Mouse (Mus musculus) midbrain, embryonic 13.5 days (tissue): Measurements from ENCODE around the gene 6030408B16Rik. TPM values are rescaled to one million over a fixed set of nuclear protein-coding genes. Genes with fewer than 3 reads are reported as not detected.

Experiments used
- ATAC-seq: fragments of 200-750 bp; cut with Nextera tagmentation; 2 replicates; pipeline ENCODE4 v1.8.0; 2017; ENCODE audit warnings: mild to moderate bottlenecking, moderate TSS enrichment, moderate library complexity
- H3K27ac ChIP-seq: fragments of 300-500 bp; sonication (generic); 2 replicates; pipeline ENCODE4 v1.5.1; 2015; ENCODE audit warnings: inconsistent platforms, mild to moderate bottlenecking, moderate library complexity
- H3K27me3 ChIP-seq: fragments of 300-500 bp; sonication (generic); 2 replicates; pipeline ENCODE4 v1.6.1; 2015; ENCODE audit warnings: mild to moderate bottlenecking, inconsistent platforms
- H3K36me3 ChIP-seq: fragments of 300-500 bp; sonication (generic); 2 replicates; pipeline ENCODE4 v1.6.1; 2015; ENCODE audit warnings: mild to moderate bottlenecking, inconsistent platforms
- H3K4me1 ChIP-seq: fragments of 300-500 bp; sonication (generic); replicated peaks from 2 replicates; pipeline ENCODE4 v1.6.1; 2015; ENCODE audit warnings: inconsistent platforms
- H3K4me2 ChIP-seq: fragments of 300-500 bp; sonication (generic); replicated peaks from 2 replicates; pipeline ENCODE4 v1.6.1; 2015; ENCODE audit warnings: moderate library complexity, mild to moderate bottlenecking, inconsistent platforms
- H3K4me3 ChIP-seq: fragments of 300-500 bp; sonication (generic); replicated peaks from 2 replicates; pipeline ENCODE4 v1.5.1; 2015; ENCODE audit warnings: mild to moderate bottlenecking, inconsistent platforms
- H3K9ac ChIP-seq: fragments of 300-500 bp; sonication (generic); replicated peaks from 2 replicates; pipeline ENCODE4 v1.6.1; 2015; ENCODE audit warnings: mild to moderate bottlenecking, inconsistent platforms
- H3K9me3 ChIP-seq: fragments of 300-500 bp; sonication (generic); 2 replicates; pipeline ENCODE4 v1.6.1; 2016; ENCODE audit warnings: mild to moderate bottlenecking, inconsistent platforms
- WGBS: fragments of 180-500 bp; shearing (Covaris S2); methylation state at CpG from one replicate; pipeline ENCODE4 v1.1.7; 2015; 5-methylcytosine and 5-hydroxymethylcytosine counted together
- polyA plus RNA-seq: library from polyadenylated mRNA; unstranded; fragments of >200 nt; fragmentation: Nextera tagmentation; extraction: Ambion mirVana; gene quantifications from 2 replicates; pipeline ENCODE4 v1.2.1, GENCODE M21; 2015

6030408B16Rik gene
- polyA plus RNA-seq, 1 experiment from 2014 or later, result 0.26 TPM

DNA sequence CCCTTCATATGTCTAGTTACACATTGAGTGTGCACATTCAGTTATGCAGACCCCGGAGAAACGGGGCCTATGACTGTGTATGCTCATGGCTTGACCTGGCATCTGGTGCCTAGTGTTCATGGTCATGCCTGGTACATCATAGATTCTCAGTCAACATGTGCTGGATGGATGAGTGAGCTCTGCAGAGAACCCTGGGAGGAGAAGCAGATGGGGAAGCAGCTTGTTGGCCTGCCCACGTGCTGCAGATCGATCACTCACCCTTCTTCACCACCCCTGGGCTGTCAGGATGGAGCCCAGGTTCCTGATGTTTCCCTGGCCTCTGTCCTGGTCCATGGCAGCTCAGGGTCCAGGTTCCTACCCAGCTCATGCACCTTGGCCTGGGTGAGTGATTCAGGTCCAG, 13.4 kb downstream of the 6030408B16Rik start:
- H3K27me3 ChIP-seq, result no peaks in the 10 kb centered on the region
- H3K27ac ChIP-seq, result no peak overlapping the region
- no peak overlapping the region for H3K9ac ChIP-seq
- no peaks in the 10 kb centered on the region for H3K36me3 ChIP-seq
- WGBS, result 91% methylated on average over 4 of the region's 4 CpGs
- H3K4me2 ChIP-seq, result no peak overlapping the region
- H3K4me1 ChIP-seq, result peaks cover 8% of the 10 kb centered on the region; the same call in 1 of the 2 replicates
- H3K9me3 ChIP-seq, result no peaks in the 10 kb centered on the region
- no peak for ATAC-seq
- H3K4me3 ChIP-seq, result no peak overlapping the region

DNA sequence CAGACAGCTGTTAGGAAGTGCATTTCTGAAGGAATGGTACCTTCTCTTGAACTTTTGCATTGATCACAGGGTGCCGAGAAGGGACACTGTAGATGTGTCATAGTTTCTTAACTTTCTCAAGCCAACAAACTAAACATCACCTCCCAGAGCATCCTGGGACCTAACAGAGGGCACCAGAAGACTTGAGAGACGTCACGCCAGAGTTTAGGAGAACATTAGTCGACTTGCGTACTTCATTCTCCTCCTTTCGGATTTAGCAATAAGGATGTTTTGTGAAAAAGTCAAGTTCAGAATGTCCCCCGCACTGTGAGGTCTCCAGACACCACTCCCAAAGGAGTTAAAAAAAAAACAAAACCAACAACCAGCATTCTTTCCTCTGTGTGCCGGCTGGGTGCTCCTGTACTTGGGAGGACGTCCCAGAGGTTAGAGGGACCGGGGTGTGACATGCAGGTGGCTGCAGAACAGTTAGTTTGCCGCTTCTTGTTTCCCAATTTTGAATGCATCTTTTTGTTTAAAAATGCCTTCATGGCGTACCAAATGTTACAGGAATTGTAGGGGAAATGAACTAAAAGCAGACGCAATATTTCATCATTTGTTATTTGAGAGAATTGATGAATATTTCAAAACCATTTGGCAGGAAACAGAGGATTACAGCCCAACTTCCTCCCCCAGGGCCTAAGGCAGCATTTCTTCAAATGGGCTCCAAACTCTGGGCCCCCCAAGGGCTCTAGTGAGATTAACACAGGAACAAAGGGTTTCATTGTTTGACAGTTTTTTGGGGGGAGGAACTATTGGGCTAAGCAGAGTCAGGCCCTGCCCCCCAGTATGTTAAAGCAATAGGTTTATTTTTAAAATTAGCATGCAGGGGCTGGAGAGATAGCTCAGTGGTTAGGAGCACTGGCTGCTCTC, 15.7 kb downstream of the 6030408B16Rik start:
- Histone ChIP-seq H3K4me2 (no peak overlapping the region), H3K9me3 (no peaks in the 10 kb centered on the region), H3K4me1 (peaks cover 8% of the 10 kb centered on the region; the same call in 1 of the 2 replicates), H3K27ac (no peak overlapping the region), H3K36me3 (no peaks in the 10 kb centered on the region), H3K9ac (no peak overlapping the region), H3K27me3 (no peaks in the 10 kb centered on the region), H3K4me3 (no peak overlapping the region)
- WGBS, result 58% methylated on average over 13 of the region's 13 CpGs
- no peak for ATAC-seq

DNA sequence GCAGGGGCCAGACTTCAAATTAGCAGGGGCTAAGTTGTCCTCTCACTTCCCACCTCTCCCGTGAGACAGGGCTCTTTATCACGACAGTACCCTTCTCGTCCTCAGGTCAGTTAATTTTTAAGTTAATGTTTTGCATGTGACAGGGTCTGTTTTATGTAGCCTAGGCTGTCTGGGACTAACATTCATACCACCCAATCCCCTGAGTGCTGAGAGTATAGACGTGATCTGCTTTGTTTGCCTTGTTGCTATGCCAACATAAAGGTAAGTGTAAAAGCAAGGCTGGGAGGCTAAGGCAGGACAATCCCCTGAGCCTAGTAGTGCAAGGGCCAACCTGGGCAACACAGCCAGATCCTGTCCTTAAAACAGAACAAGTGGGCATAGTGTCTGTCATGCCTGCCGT, 16.5 kb downstream of the 6030408B16Rik start:
- no peak for ATAC-seq
- peaks cover 8% of the 10 kb centered on the region; the same call in 1 of the 2 replicates for H3K4me1 ChIP-seq
- H3K9me3 ChIP-seq, result no peaks in the 10 kb centered on the region
- no peak overlapping the region for H3K4me2 ChIP-seq
- H3K27me3 ChIP-seq, result no peaks in the 10 kb centered on the region
- no peak overlapping the region for H3K9ac ChIP-seq
- H3K27ac ChIP-seq, result no peak overlapping the region
- no peak overlapping the region for H3K4me3 ChIP-seq
- no peaks in the 10 kb centered on the region for H3K36me3 ChIP-seq
- 49% methylated on average over 5 of the region's 5 CpGs for WGBS

DNA sequence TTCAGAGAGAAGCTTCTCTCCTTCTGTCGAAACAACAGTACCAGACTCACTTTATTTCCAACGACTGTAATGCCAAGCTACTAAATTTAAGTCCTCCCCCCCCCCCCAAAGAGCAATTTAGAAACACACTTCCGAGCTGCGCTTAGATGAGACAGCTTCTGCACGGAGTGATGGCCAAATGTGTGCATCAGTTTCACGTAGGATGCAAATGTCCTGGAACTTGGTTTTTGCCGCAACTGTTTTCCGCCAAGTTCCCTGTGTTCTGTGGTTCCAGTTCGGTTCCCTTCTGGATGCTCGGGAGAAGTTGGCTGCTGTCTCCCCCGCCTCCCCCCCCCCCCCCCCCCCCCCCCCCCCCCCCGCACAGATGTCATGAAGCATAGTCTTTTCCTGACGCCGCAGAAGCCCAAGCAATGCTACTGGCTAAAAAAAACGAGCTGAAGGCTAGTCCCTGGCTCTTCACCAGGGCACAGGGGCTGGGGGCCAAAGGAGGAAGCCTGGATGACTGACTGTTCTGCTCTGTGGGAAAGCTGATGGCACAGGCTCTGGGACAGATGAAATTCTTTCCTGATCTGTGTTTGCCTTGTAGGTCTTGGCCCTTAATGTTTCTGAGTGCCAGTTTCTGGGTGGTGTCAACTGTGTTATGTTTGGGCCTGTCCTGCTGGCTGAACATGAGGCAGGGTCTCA, 18.2 kb downstream of the 6030408B16Rik start:
- no peak overlapping the region for H3K27ac ChIP-seq
- no peak overlapping the region for H3K4me3 ChIP-seq
- WGBS, result 67% methylated on average over 14 of the region's 15 CpGs
- H3K4me1 ChIP-seq, result peaks cover 16% of the 10 kb centered on the region
- H3K4me2 ChIP-seq, result no peak overlapping the region
- ATAC-seq, result no peak
- no peak overlapping the region for H3K9ac ChIP-seq
- H3K9me3 ChIP-seq, result no peaks in the 10 kb centered on the region
- H3K36me3 ChIP-seq, result no peaks in the 10 kb centered on the region
- H3K27me3 ChIP-seq, result no peaks in the 10 kb centered on the region

DNA sequence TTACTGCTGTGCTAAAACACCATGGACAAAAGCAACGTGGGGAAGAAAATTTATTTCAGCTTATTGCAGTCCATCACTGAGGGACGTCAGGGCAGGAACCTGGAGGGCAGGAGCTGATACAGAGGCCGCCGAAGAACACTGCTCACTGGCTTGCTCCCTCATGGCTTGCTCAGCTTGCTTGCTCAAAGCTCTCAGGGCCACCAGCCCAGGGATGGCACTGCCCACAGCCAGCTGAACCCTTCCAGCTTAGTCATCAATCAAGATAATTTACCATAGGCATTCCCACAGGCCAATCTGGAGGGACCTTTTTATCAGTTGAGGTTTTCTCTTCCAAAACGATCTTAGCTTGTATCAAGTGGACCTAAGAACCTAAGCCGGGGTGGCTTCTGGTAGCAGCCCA, 19.0 kb downstream of the 6030408B16Rik start:
- no peak for ATAC-seq
- Histone ChIP-seq H3K27ac (no peak overlapping the region), H3K9ac (no peak overlapping the region), H3K4me2 (no peak overlapping the region), H3K9me3 (no peaks in the 10 kb centered on the region), H3K36me3 (no peaks in the 10 kb centered on the region), H3K27me3 (no peaks in the 10 kb centered on the region), H3K4me3 (no peak overlapping the region), H3K4me1 (peaks cover 18% of the 10 kb centered on the region)
- 86% methylated on average over 6 of the region's 6 CpGs for WGBS

DNA sequence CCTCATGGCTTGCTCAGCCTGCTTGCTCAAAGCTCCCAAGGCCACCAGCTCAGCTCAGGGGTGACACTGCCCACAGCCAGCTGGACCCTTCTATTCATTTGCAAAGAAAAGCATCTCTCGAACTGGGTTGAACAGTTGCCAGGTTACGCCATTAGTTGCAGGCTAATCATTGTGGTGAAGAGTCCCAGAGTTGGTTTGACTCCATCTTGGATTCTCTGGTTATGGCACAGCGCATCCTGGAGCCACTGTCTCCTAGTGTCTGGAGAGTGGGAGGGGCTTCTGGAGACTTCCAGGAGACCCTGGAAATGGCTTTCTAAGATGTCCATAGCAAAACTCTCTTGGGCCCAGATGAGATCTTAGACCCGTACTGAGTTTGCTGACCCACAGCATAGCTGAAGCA, 22.4 kb downstream of the 6030408B16Rik start:
- WGBS, result 83% methylated on average over 4 of the region's 4 CpGs
- H3K9me3 ChIP-seq, result no peaks in the 10 kb centered on the region
- no peaks in the 10 kb centered on the region for H3K36me3 ChIP-seq
- no peak overlapping the region for H3K9ac ChIP-seq
- peak; percentile 7; the same call in 1 of the 2 replicates for ATAC-seq
- H3K4me3 ChIP-seq, result no peak overlapping the region
- peaks cover 10% of the 10 kb centered on the region for H3K4me1 ChIP-seq
- no peaks in the 10 kb centered on the region for H3K27me3 ChIP-seq
- H3K27ac ChIP-seq, result no peak overlapping the region
- H3K4me2 ChIP-seq, result peak overlapping the region; percentile 36; the same call in 1 of the 2 replicates

DNA sequence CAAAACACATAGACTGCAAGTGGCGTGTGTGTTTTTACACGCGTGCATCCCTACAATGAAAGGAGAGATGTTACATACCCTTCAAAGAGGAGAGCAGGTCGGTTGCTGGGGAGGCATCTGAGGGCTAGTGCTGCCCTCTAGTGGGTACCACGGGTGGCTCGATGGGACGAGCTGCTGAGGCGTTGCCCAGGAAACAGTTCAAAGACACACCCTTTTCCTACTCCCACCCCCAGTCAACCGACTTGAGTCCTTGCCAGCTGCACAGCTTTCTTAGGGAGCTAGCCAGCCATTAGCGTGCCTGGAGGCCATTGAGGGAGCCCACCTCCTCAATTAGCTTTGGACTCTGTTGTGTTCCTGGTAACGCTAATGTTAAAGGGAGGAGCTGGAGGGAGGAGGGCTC, 22.8 kb downstream of the 6030408B16Rik start:
- no peaks in the 10 kb centered on the region for H3K9me3 ChIP-seq
- H3K36me3 ChIP-seq, result no peaks in the 10 kb centered on the region
- WGBS, result 3% methylated on average over 11 of the region's 11 CpGs
- no peak overlapping the region for H3K9ac ChIP-seq
- H3K27ac ChIP-seq, result no peak overlapping the region
- peak; percentile 87 for ATAC-seq
- no peaks in the 10 kb centered on the region for H3K27me3 ChIP-seq
- H3K4me1 ChIP-seq, result peaks cover 10% of the 10 kb centered on the region
- H3K4me2 ChIP-seq, result peak overlapping the region; percentile 36
- no peak overlapping the region for H3K4me3 ChIP-seq

DNA sequence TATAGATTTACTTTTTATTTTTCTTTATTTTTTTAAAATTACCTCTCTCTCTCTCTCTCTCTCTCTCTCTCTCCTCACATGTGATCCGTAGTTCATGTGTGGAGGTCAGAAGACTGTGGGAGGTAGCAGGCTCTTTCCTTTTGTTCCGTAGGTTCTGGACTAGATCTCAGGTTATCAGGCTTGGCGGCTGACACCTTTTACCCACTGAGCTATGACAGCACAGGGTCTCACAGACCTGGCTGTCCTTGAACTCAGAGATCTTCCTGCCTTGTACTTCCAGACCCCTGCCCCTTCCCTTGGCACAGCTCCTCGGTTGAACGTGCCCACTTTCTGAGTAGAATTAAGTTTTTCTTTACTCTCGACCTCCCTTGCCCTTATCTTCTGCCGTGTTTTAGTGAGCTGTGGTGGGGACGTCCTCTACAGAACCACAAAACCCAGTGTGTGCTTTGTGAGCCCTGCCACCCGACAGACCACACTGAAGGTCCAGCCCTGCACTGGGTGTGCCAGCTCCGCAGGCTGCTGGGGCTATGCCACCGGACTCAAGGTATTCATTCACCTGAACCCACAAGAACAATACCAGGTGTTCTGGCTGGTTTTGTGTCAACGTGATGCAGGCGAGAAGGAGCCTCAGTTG, 23.4 kb downstream of the 6030408B16Rik start:
- no peak overlapping the region for H3K27ac ChIP-seq
- H3K9me3 ChIP-seq, result no peaks in the 10 kb centered on the region
- WGBS, result 75% methylated on average over 13 of the region's 13 CpGs
- H3K4me1 ChIP-seq, result peaks cover 10% of the 10 kb centered on the region
- H3K27me3 ChIP-seq, result no peaks in the 10 kb centered on the region
- ATAC-seq, result peak; percentile 65
- peak overlapping the region; percentile 36; the same call in 1 of the 2 replicates for H3K4me2 ChIP-seq
- H3K36me3 ChIP-seq, result no peaks in the 10 kb centered on the region
- no peak overlapping the region for H3K4me3 ChIP-seq
- no peak overlapping the region for H3K9ac ChIP-seq

DNA sequence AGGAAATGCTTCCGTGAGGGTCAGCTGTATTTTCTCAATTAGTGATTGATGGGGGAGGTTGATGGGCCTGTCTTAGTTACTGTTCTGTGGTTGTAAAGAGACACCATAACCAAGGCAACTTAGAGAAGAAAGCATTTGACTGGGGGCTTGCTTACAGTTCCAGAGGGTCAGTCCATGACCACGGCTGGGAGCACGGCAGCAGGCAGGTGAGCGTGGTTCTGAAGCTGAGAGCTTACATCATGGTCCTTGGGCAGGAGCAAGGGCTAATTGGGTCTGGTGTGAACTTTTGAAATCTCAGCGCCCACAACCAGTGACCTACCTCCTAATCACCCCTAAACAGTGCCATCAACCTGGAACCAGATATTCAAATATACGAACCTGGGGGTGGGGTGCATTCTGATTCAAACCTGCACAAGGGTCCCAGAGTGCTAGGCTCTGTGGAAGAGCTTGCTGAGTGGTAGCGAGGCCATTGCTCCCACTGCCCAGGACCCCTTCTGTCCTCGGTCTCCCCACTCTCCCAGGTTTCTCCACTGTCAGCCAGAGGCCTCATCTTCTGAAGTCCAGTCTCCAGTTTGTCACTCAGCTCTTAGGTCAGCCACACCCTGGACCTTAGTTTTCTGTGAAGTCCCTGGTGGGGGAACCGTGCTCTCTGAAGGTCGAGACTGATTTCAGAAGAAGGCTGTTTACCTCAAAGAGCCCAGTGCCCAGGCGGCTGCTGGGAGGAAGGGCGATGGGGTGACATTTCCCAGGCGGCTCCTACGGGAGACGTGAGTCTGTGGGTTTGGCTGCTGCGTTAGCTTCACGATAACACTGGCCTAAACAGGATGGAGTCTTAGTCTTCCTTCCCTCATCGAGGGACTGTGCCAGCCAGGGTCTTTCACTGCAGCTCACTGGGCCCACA, 24.2 kb downstream of the 6030408B16Rik start:
- Histone ChIP-seq H3K27ac (no peak overlapping the region), H3K27me3 (no peaks in the 10 kb centered on the region), H3K4me2 (no peak overlapping the region), H3K9me3 (no peaks in the 10 kb centered on the region), H3K9ac (no peak overlapping the region), H3K4me3 (no peak overlapping the region), H3K36me3 (no peaks in the 10 kb centered on the region), H3K4me1 (peaks cover 10% of the 10 kb centered on the region)
- ATAC-seq, result no peak
- 83% methylated on average over 18 of the region's 18 CpGs for WGBS

DNA sequence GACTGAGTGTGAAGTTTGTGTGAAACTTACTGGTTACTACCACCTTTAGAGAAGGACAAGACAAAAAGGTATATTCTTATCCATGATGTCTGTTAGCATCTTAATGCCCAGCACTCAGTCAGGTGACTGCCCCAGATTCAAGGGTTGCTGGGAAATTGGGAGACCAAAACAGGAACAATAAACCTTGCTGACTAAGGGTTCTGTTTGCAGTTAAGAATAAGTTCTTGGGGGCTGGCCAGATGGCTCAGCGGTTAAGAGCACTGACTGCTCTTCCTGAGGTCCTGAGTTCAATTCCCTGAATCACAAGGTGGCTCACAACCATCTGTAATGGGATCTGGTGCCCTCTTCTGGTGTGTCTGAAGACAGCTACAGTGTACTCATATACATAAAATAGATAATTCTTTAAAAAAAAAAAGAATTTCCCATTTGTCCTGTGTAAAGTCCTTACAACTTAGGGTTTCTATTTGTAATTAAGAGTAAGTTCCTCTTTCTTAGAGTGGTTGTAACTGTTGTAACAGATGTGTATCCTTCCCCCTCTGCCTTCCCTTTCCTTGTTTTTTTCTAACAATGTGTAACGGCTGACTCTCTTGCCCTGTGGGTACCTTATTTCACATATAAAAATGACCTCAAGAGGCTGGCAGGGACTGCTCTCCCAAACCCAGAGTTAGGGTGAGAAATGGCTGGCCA, 24.9 kb downstream of the 6030408B16Rik start:
- Histone ChIP-seq H3K9ac (no peak overlapping the region), H3K27me3 (no peaks in the 10 kb centered on the region), H3K4me3 (no peak overlapping the region), H3K27ac (no peak overlapping the region), H3K4me2 (no peak overlapping the region), H3K9me3 (no peaks in the 10 kb centered on the region), H3K4me1 (peaks cover 10% of the 10 kb centered on the region), H3K36me3 (no peaks in the 10 kb centered on the region)
- WGBS, result 87% methylated on average over 2 of the region's 2 CpGs
- no peak for ATAC-seq
